ENCODE assay signal across 11 mouse cellular contexts in the genomic region with DNA sequence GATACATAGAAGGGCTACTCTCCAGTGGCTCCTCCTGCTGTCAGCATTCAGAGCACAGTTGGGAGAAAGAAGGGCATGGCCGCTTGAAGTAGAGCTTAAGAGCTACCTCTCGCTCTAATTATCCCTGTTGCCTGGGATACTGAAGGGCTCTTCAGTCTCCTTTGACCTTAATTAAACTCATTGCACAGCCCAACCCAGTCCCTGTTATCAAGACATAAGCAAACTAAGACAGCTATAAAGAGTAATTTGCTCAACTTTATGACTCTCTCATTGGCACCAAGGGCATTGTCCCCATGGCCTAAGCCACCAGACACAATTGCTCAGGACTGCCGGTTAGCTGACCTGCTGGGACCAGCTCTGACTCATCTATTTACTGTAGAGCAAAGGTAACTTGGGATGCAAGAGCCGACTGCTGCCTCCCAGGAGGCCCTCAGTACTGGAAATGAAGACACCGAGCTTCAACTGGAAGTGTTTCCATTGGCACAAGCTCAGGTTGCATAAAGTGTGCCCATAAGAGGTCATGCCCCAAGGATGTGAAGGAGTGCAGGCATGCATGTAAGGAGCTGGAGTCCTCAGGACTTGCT.
DNase-seq lines count a peak whose midpoint lies in the region; ATAC-seq lines count a peak whose summit lies in the region.
"Had no signal": no experiment of that assay in that cellular context is flagged by ENCODE, and none has a peak within 500 bp of the region (broad histone marks: within the 10 kb centered on the region; RNA-seq: fewer than 3 reads in every experiment).

No protein-coding gene starts in this region.

- 40% methylated on average over 5 of the region's 5 CpGs for WGBS in kidney, embryonic 16.5 days

- no peaks in the 10 kb centered on the region for H3K27me3 ChIP-seq in kidney, embryonic 16.5 days (ENCODE audit: insufficient read depth, low read length)

- H3K9ac ChIP-seq in kidney, embryonic 16.5 days (replicated peaks; ENCODE audit: low read length), result no peak overlapping the region
- H3K9ac ChIP-seq: midbrain, embryonic 12.5 days had no signal

- H3K36me3 ChIP-seq in kidney, embryonic 16.5 days (ENCODE audit: insufficient read depth, low read length), result no peaks in the 10 kb centered on the region
- H3K36me3 ChIP-seq: hindbrain, embryonic 10.5 days; midbrain, embryonic 12.5 days had no signal

- H3K9me3 ChIP-seq in kidney, embryonic 16.5 days (ENCODE audit: low read length), result no peaks in the 10 kb centered on the region
- H3K9me3 ChIP-seq: hindbrain, embryonic 10.5 days; midbrain, embryonic 12.5 days had no signal

- H3K27ac ChIP-seq in kidney, embryonic 16.5 days (ENCODE audit: low read length), result peak overlapping the region; percentile 75; the same call in 1 of the 2 replicates
- H3K27ac ChIP-seq: hindbrain, embryonic 10.5 days; midbrain, embryonic 12.5 days had no signal

- H3K4me3 ChIP-seq in kidney, embryonic 16.5 days (ENCODE audit: low read length), result no peak overlapping the region
- H3K4me3 ChIP-seq: hindbrain, embryonic 10.5 days; midbrain, embryonic 12.5 days had no signal

- H3K4me1 ChIP-seq in kidney, embryonic 16.5 days (ENCODE audit: insufficient read depth, low read length), result peaks cover 52% of the 10 kb centered on the region

- no peak for ATAC-seq in kidney, embryonic 16.5 days (ENCODE audit: low FRiP score, low TSS enrichment)
- ATAC-seq in megakaryocyte-erythroid progenitor cell, adult 5-6 weeks (replicated peaks; ENCODE audit: low FRiP score, low TSS enrichment, poor library complexity, severe bottlenecking), result no peak

- no peak overlapping the region for H3K4me2 ChIP-seq in kidney, embryonic 16.5 days (replicated peaks; ENCODE audit: low read depth, low read length)
- H3K4me2 ChIP-seq: midbrain, embryonic 12.5 days had no signal

- peak; percentile 30 for DNase-seq in adrenal gland, adult 8-10 months
- no peak for DNase-seq in adrenal gland, postnatal 25 days
- peak; percentile 36 for DNase-seq in NIH3T3 (ENCODE audit: low read depth)
- peak; percentile 28 for DNase-seq in lung, postnatal 10 days
- no peak for DNase-seq in ovary, postnatal 14 days (ENCODE audit: low spot score)
- DNase-seq in frontal cortex, adult 2 months (ENCODE audit: extremely low spot score in 1 of 2, low spot score in 1 of 2), result no peak
- DNase-seq: gastrocnemius, postnatal 36 days had no signal

Comparison
In these comparisons a context has a peak if more than half of its experiments do, and no peak if none do; other contexts are left out.
1. DNase-seq: peak in adrenal gland, adult 8-10 months (single experiment), NIH3T3 (single experiment) and lung, postnatal 10 days (single experiment); none in adrenal gland, postnatal 25 days (single experiment), ovary, postnatal 14 days (single experiment) and frontal cortex, adult 2 months (0 of 2).